Mouse (Mus musculus) erythroblast, adult 5-6 weeks (primary cell): ENCODE data around the gene Zer1. TPM values are rescaled to one million over a fixed set of nuclear protein-coding genes. Genes with fewer than 3 reads are reported as not detected.
"Not testable (repeated sequence)": the region's sequence is repeated elsewhere in the genome, so short reads cannot be mapped to it uniquely, and the experiment has no call there.

Source experiments
- ATAC-seq: replicated peaks from 2 replicates; pipeline ENCODE4 v1.8.0; 2016; ENCODE audit warnings: moderate number of reproducible peaks, mild to moderate bottlenecking, moderate TSS enrichment, inconsistent platforms; ENCODE audit not compliant: poor library complexity, low FRiP score, severe bottlenecking
- total RNA-seq, 2 experiments: library from RNA; stranded (forward) in 1 of 2; stranded (reverse) in 1 of 2; fragments of 150-400 nt in 1 of 2; fragments of 200-764, 138-1000 nt in 1 of 2; gene quantifications; 2 replicates each; pipeline versions ENCODE4 v1.2.3 to v1.2.4; 2015 to 2017; ENCODE audit warnings: low replicate concordance in 2 of 2

Zer1 gene
- 10.2 and 10.4 TPM in 2 replicates for total RNA-seq (2015; ENCODE audit: low replicate concordance)
- total RNA-seq (2017; ENCODE audit: low replicate concordance) = 12.8 and 17.0 TPM in 2 replicates

DNA sequence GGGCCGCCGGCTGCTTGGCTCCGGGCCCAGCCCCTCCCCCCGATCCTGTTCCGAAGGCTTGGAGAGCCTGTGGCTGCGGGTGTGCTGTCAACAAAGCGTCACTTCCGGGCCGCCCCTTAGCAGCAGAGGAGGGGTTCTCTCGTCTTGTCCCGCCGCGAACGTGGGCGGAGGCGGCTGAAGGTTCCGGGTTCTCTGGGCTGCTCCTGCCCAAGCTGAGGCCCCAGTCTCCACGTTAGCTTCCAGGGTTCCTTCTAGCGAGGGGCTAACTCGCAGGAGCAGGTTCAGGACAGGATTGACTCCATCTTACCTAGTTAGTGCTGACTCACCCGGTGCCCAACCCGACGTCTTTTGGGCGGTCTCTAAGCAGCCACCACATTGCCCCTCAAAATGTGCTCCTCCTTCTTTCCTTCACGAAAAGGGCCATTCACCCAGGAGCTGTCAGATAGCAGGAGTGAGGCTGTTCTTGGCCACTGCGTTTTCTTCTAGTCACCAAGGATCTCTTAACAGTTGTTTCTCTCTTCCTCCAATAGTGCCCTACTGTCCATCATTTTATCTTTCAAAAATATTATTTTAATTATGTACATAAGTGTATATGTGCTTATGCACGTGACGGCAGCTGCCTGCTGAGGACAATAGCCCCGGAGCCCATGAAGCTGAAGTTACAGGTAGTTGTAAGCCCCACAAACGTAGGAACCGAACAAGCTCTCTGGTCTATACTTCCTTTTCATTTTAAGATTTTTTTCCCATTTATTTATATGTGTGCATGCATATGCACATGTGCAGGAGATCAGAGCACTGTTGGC, at the start of gene Zer1:
TSS of gene Zer1 (minus strand) at position 114 of the 803 bp plus-strand sequence.
- ATAC-seq = peak; percentile 88

DNA sequence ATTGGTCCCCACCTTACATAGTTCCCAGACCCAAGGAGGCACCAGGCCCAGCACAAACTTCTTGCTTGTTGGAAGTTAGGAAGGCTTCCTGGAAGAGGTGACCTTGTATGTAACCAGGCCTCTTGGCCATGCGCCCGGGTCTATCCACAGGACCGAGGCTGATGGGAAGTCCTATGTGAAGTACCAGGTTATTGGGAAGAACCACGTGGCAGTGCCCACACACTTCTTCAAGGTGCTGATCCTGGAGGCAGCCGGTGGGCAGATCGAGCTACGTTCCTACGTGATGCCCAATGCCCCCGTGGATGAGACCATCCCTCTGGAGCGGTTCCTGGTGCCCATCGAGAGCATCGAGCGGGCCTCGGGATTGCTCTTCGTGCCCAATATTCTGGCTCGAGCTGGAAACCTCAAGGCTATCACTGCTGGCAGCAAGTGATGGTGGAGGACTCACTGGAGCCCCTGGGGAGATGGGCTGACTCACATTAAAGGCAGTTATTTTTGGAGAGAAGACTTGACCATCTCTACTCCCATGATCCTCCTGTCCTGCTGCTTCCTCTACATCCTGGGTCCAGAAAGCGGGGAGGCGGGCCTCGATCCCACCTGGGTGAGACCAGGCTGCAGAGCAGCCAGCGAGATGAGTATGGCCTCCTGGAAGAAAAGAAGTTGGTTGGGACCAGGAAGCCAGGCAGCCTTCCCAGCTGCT, 49.3 kb upstream of the Zer1 start:
- ATAC-seq = no peak

DNA sequence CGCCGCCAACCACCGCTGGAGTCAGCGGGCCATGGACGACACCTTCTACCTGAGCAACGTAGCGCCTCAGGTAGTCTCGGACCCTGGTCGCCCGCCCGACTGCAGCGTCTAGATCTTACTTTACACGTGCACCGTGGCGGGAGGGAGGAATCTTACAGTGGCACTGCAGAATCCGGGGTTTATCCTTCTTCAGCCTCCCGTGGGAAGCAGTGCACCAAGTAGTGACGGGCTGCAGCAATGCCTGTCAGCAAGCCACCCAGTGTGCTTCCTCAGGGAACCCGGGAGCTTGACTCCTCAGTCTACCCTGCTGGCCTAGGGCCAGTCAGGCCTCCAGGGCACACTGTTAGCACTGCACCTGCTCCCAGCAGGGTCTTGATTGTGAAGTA, 47.6 kb upstream of the Zer1 start:
- ATAC-seq = no peak

DNA sequence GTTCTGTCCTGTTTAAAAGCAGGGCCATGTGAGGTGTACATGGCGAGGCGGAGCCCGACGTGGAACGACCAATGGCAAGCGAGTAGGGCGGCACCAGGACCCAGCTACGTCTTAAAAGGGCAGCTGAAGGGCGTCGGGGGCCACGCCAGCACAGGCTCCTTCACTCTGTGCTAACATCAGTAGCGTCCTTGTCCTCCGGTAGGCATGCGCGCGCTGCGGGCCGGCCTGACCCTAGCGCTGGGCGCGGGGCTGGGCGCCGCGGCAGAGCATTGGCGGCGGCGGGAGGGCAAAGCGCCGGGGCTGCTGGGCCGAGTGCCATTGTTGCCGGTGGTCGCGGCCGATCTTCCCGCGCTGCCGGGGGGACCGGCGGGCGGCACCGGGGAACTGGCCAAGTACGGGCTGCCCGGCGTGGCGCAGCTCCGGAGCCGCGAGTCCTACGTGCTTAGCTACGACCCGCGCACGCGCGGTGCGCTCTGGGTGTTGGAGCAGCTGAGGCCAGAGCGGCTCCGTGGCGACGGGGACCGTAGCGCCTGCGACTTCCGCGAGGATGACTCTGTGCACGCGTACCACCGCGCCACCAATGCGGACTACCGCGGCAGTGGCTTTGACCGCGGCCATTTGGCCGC, 47.1 kb upstream of the Zer1 start, which contains the start of gene Endog:
TSS of gene Endog (plus strand) at position 123 of the 626 bp plus-strand sequence.
- peak; percentile 51; the same call in 1 of the 2 replicates for ATAC-seq

GRCm38 (mm10) chr2:30166677-30167076, 42.3 kb upstream of the Zer1 start:
- ATAC-seq = no peak

- ATAC-seq = no peak
Observed at GRCm38 (mm10) chr2:30164340-30164932, 40.1 kb upstream of the Zer1 start.

DNA sequence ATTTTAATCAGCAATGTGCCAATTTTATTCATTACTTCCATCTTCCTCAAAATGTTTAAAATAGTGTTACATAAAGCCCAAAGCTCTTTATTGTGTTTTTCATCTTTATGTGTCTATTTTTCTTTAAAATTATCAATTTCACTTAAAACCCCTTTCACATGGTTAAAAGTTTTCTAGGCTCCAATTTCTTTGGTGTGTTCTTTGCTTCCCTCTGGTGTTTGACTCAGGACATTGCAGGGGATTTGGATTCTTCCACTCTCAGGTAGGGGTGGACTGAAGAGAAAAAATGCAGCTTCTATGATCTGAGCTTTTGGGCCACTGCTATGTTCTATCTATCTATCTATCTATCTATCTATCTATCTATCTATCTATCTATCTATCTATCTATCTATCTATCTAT, 37.4 kb upstream of the Zer1 start:
- ATAC-seq = 0 out of 2 replicates have a peak, but pooled peaks have one; percentile 62

- not testable (repeated sequence) for ATAC-seq
Observed at GRCm38 (mm10) chr2:30159871-30160270, 35.5 kb upstream of the Zer1 start.

- no peak for ATAC-seq
Observed at GRCm38 (mm10) chr2:30152616-30153015, 28.2 kb upstream of the Zer1 start.

DNA sequence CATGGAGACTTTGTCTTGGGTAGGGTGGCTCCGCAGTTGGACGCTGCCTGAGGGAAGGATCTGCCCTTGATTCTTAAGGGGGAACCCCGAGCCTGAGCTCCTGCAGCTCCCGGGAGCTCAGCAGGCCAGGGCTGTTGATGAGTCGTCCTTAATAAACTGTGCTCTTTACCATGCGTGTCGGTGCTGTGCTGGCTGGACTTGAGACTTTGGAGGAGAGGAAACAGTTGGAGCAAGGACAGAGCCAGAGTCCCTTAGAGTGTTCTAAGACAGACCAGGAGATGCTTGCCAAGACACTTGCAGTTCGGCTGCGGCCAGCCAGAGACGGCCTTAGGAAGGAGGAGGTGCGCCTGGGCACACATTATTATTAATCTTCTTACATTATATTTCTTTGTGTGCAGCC, 27.5 kb upstream of the Zer1 start:
- ATAC-seq = no peak

DNA sequence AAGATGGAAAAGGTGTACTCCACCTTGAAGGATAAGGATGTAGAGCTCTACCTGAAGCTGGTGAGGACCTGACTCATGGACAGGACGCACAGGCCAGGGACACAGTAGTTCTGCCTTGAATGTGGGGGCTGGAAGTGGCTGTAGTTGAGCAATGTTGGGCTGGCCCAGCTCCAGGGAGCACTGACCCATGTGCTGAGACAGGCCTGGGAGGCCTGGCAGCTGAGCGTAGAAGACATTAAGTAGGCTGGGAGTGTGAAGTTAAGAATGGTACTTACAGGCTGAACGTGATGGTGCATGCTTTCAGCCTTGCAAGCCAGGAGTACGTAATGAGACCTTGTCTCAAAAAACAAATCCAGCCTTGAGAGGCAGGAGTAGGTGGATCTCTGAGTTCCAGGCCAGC, 23.1 kb upstream of the Zer1 start:
- no peak for ATAC-seq

- no peak for ATAC-seq
Observed at GRCm38 (mm10) chr2:30144436-30144835, 20.1 kb upstream of the Zer1 start.

DNA sequence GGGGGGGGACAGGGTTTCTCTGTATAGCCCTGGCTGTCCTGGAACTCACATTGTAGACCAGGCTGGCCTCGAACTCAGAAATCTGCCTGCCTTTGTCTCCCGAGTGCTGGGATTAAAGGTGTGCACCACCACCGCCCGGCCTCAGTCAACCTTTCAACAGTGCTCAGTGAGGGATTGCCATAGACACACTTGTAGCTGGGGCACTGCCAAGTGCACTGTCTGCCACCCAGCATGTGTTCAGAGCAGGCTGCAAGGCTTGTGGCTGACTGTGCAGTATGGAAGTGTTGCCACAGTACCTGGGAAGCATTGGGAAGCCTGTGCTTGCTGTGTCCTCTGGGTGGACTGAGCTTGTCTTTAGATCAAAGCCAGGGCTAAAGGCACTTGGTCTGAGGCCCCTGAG, 15.6 kb upstream of the Zer1 start:
- ATAC-seq = not testable (repeated sequence)

- no peak for ATAC-seq
Observed at GRCm38 (mm10) chr2:30136458-30136857, 12.1 kb upstream of the Zer1 start.

- ATAC-seq = no peak
Observed at GRCm38 (mm10) chr2:30134928-30135620, 10.7 kb upstream of the Zer1 start.

GRCm38 (mm10) chr2:30134378-30134711, 10.0 kb upstream of the Zer1 start:
- 0 out of 2 replicates have a peak, but pooled peaks have one; percentile 14 for ATAC-seq

- ATAC-seq = peak; percentile 92
Observed at GRCm38 (mm10) chr2:30133613-30134377, 9.4 kb upstream of the Zer1 start, which contains the start of gene Tbc1d13. Gene Tbc1d13, plus strand, starts transcription at chr2:30133746.

GRCm38 (mm10) chr2:30132801-30133612, 8.6 kb upstream of the Zer1 start:
- peak; percentile 10 for ATAC-seq
